Mouse (Mus musculus): Measurements from ENCODE around the gene Cdh23. TPM values are rescaled to one million over a fixed set of nuclear protein-coding genes. Genes with fewer than 3 reads are reported as not detected.
A peak's percentile ranks its signal among the peaks of the same experiment; 100 is the strongest.

Cdh23 gene
- polyA plus RNA-seq, 2 experiments from 2014 or later, result 4.0 to 5.5 TPM

DNA sequence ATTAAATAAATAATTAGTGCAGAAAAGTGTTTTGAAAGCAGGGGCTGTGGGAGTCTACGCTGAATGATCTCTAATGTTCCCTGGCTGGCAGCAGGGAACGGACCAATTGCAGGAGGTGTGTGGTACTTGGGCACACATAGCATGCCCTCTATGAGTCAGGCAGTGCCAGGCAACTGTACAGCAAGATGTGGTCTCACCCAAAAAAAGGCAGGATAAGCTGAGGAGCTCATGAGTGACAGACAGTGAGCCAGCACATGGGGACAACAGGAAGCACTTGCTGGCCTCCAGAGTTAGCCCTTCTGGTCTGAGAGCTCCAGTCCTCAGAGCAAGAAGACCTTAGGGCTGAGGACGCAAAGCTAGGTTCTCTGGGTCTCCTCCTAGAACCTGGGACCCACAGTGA is 121.4 kb downstream of the Cdh23 start:
- ATAC-seq, result no peak

DNA sequence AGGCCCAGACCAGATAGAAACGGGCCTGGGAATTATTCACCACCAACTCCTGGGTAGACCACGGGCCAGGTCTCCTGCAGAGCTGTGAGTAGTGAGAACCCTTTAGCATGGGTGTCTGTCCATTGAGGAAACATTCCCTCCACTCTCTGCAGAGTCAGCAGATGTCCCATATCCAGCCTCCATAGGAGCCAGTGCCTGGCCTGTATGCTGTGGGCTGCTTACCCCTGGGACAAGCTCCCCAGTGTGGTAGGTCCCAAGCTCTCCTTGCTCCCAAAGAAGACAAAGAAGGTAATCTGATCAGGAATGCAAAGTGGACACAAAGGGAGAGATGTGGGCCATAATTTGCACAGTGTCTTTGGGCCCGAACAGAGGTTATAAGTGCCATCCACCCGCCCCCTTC is 124.8 kb downstream of the Cdh23 start:
- ATAC-seq, result no peak

GRCm38 (mm10) chr10:60566369-60567037 is 129.8 kb downstream of the Cdh23 start:
- ATAC-seq, result peak; percentile 63

DNA sequence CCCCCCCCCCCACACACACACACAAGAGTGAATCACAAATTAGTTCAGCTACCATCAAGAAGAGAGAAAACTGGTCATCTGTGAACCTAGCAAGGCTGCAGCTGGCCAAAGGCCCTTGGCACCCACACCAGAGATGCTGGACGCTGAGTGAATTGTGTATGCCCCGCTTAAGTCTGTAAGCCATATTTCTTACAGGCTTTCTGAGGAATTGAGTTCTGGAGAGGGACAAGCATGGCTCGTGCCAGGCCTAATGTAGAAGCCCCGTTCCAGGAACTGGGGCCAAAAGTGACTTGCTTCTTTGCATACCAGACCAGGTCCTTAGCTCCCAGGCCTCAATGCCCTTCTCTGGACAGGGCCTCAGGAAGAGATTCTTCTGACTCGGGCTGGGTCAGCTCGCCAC is 132.2 kb downstream of the Cdh23 start:
- ATAC-seq, result no peak

- ATAC-seq, result no peak
Measured at GRCm38 (mm10) chr10:60562946-60563345, 133.3 kb downstream of the Cdh23 start.

DNA sequence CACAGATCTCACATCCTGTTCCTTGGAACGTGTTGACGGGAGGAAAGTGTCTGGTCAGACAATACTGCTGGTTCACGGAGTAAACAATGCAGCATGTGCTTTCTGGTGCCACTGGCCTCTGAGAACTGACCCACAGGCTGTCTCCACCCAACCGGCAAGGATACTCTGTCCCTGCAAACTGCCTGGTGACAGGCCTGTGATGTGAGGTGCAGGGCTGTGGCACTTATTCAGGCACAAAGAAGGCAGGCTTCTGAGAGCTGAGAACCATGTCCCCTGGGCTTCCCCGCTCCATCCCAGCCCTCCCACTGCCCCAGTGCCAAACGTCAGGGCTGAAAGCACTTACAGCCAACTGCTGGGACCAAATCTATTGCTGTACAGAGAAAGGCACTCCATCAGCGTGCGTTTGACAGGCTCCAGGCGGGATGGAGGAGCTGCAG is 137.8 kb downstream of the Cdh23 start:
- no peak for ATAC-seq

- ATAC-seq, result no peak
Measured at GRCm38 (mm10) chr10:60552951-60553635, 143.2 kb downstream of the Cdh23 start.

- no peak for ATAC-seq
Measured at GRCm38 (mm10) chr10:60539164-60539914, 157.0 kb downstream of the Cdh23 start.

DNA sequence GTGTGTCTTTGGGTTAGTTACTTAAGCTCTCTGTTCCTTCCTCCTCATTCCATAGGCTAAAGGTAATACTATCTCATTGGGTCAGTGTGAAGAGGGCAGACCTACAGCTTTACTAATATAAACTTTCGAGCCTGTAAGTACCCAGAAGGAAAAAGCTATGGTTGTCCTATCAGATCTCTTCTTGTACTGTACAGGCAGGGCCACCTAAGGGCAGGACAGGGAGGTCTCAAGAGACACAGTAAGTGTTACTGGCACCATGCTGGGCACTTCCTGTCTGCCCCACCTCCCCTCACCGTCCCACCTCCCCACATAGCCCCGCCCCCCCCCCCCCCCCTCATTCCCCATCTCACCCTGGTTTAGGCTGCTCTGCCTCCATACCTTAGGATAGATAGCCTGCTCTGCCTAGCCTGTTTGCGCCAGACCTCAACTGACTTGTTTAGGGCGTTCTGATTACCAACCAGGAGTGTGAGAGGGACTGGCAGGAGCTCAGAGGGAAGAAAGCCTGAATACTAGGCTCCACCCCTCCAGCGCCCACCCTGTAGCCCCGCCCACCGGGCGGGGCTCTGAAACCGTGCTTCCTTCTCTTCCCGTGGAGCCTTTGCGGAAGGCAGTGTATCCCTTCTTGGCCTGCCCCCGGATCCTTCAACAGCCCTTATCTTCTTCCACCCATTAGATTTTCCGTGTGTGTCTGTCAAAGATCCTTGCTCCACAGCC is 160.0 kb downstream of the Cdh23 start:
- ATAC-seq, result no peak

GRCm38 (mm10) chr10:60532502-60532901 is 163.8 kb downstream of the Cdh23 start:
- ATAC-seq, result no peak

- ATAC-seq, result peak; percentile 52
Measured at GRCm38 (mm10) chr10:60531349-60531748, 164.9 kb downstream of the Cdh23 start.

- ATAC-seq, result no peak
Measured at GRCm38 (mm10) chr10:60530633-60531032, 165.7 kb downstream of the Cdh23 start.

GRCm38 (mm10) chr10:60527949-60528348 is 168.3 kb downstream of the Cdh23 start:
- ATAC-seq, result no peak

GRCm38 (mm10) chr10:60525081-60525480 is 171.2 kb downstream of the Cdh23 start:
- no peak for ATAC-seq

GRCm38 (mm10) chr10:60516286-60516685 is 180.0 kb downstream of the Cdh23 start:
- no peak for ATAC-seq

DNA sequence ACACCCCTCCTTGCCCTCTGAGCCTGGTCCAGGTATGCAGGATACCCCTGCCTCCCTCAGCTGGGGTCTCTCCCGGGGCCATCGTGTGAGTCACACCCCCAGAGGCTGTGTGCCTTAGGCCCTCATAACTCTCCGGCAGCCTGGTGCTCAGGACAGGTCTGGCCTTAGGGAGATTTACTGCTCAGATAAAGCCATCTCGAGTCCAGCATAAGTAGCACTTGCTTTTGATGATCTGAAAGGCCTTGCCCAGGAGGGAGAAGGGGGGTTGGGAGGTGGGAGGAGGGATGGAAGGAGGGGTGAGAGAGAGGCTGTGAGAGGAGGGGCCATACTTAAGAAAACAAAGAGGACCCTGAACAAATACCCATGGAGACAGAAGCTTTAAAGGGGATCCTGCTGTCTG is 197.8 kb downstream of the Cdh23 start:
- ATAC-seq, result no peak

- ATAC-seq, result no peak
Measured at GRCm38 (mm10) chr10:60495070-60495469, 201.2 kb downstream of the Cdh23 start.

- ATAC-seq, result no peak
Measured at GRCm38 (mm10) chr10:60491538-60491937, 204.8 kb downstream of the Cdh23 start.

DNA sequence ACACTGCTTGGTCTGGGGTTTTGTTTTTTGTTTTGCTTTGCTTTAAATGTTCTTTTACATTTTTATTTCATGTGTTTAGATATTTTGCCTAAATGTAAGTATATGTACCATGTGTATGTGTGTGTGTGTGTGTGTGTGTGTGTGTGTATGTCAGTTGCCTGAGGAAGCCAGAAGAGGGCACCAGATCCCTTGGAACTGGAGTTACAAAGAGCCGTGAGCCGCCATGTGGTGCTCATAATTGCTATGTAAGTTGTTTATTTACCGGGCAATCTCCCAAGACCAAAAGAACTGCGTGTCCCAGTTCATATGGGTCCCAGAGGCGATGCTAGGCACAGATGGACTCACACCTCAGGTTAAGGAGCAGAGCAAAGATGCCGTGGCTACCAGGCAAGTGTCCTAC is 214.9 kb downstream of the Cdh23 start:
- ATAC-seq, result no peak

GRCm38 (mm10) chr10:60474549-60474948 is 221.7 kb downstream of the Cdh23 start:
- ATAC-seq, result no peak

DNA sequence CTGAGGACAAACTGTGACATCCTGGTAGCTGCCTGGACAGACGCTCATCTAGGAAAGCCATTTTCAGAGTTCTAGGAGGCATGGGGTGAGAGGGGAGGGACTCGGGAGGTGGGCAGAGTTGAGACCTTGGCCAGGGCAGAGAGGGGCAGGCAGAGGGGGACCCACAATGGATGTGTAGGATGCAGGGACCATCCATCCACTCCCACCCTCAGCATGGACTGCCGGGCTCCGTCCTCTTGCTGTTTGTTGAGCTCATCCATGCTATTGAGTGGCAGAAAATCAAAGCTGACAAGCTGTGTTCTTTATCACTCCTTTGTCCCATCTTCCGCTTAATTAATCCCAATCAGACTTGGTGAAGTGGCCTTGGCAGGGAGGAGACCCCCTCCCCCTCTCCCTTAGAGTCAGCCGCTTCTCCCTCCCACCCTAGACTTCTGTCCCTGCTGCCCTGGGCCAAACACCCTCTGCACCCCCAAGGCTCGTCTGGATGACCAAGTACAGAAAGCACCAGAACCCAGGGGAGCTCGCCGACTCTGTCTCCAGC is 222.4 kb downstream of the Cdh23 start:
- no peak for ATAC-seq

- no peak for ATAC-seq
Measured at GRCm38 (mm10) chr10:60467752-60468151, 228.5 kb downstream of the Cdh23 start.
